Mouse (Mus musculus): ENCODE measurements around the gene Tnfaip1.
"Not testable (repeated sequence)": the region's sequence is repeated elsewhere in the genome, so short reads cannot be mapped to it uniquely, and the experiment has no call there.

The Tnfaip1 gene

GRCm38 (mm10) chr11:78540358-78540757 lies 4.2 kb upstream of the Tnfaip1 start:
- in situ Hi-C loops (cut with MboI; ENCODE audit: low sequenced_read_pairs), result no loop called here

- in situ Hi-C loops (cut with MboI; ENCODE audit: low sequenced_read_pairs), result no loop called here
Observed at GRCm38 (mm10) chr11:78536690-78537084, 555 bp upstream of the Tnfaip1 start.

GRCm38 (mm10) chr11:78535376-78536079 lies 604 bp downstream of the Tnfaip1 start:
- in situ Hi-C loops (cut with MboI; ENCODE audit: low sequenced_read_pairs), result no loop called here

- in situ Hi-C loops (cut with MboI; ENCODE audit: low sequenced_read_pairs), result no loop called here
Observed at GRCm38 (mm10) chr11:78534516-78534915, 1.6 kb downstream of the Tnfaip1 start.

- in situ Hi-C loops (cut with MboI; ENCODE audit: low sequenced_read_pairs), result not testable (repeated sequence)
Observed at GRCm38 (mm10) chr11:78531515-78531914, 4.6 kb downstream of the Tnfaip1 start.

- in situ Hi-C loops (cut with MboI; ENCODE audit: low sequenced_read_pairs), result no loop called here
Observed at GRCm38 (mm10) chr11:78531046-78531445, 5.1 kb downstream of the Tnfaip1 start.

GRCm38 (mm10) chr11:78530001-78530400 lies 6.1 kb downstream of the Tnfaip1 start:
- in situ Hi-C loops (cut with MboI; ENCODE audit: low sequenced_read_pairs), result no loop called here

GRCm38 (mm10) chr11:78528714-78529113 lies 7.4 kb downstream of the Tnfaip1 start:
- in situ Hi-C loops (cut with MboI; ENCODE audit: low sequenced_read_pairs), result no loop called here

- in situ Hi-C loops (cut with MboI; ENCODE audit: low sequenced_read_pairs), result no loop called here
Observed at GRCm38 (mm10) chr11:78524838-78525237, 11.3 kb downstream of the Tnfaip1 start.

GRCm38 (mm10) chr11:78523241-78523955 lies 12.7 kb downstream of the Tnfaip1 start:
- in situ Hi-C loops (cut with MboI; ENCODE audit: low sequenced_read_pairs), result no loop called here

GRCm38 (mm10) chr11:78522481-78522997 lies 13.6 kb downstream of the Tnfaip1 start:
- in situ Hi-C loops (cut with MboI; ENCODE audit: low sequenced_read_pairs), result no loop called here

- in situ Hi-C loops (cut with MboI; ENCODE audit: low sequenced_read_pairs), result no loop called here
Observed at GRCm38 (mm10) chr11:78521880-78522279, 14.3 kb downstream of the Tnfaip1 start.

- in situ Hi-C loops (cut with MboI; ENCODE audit: low sequenced_read_pairs), result no loop called here
Observed at GRCm38 (mm10) chr11:78518931-78519330, 17.2 kb downstream of the Tnfaip1 start.

- in situ Hi-C loops (cut with MboI; ENCODE audit: low sequenced_read_pairs), result no loop called here
Observed at GRCm38 (mm10) chr11:78515549-78516325, 20.4 kb downstream of the Tnfaip1 start.

- in situ Hi-C loops (cut with MboI; ENCODE audit: low sequenced_read_pairs), result no loop called here
Observed at GRCm38 (mm10) chr11:78513106-78513790, 22.9 kb downstream of the Tnfaip1 start.

- in situ Hi-C loops (cut with MboI; ENCODE audit: low sequenced_read_pairs), result no loop called here
Observed at GRCm38 (mm10) chr11:78512025-78512957, 23.8 kb downstream of the Tnfaip1 start, which contains the start of the genes Tmem199 and Poldip2. TSS of gene Tmem199 (minus strand) at chr11:78512172. TSS of gene Poldip2 (plus strand) at chr11:78512193.

- in situ Hi-C loops (cut with MboI; ENCODE audit: low sequenced_read_pairs), result no loop called here
Observed at GRCm38 (mm10) chr11:78509148-78509547, 27.0 kb downstream of the Tnfaip1 start.

GRCm38 (mm10) chr11:78505430-78505829 lies 30.7 kb downstream of the Tnfaip1 start:
- in situ Hi-C loops (cut with MboI; ENCODE audit: low sequenced_read_pairs), result no loop called here

- in situ Hi-C loops (cut with MboI; ENCODE audit: low sequenced_read_pairs), result no loop called here
Observed at GRCm38 (mm10) chr11:78502909-78503650, 33.1 kb downstream of the Tnfaip1 start, which contains the start of gene Sebox. TSS of gene Sebox (plus strand) at chr11:78503447.

All from CH12F3 (cell line).